Mouse (Mus musculus): Measurements from ENCODE around the gene Gtf2f1.

Gene Gtf2f1

GRCm38 (mm10) chr17:57003994-57004393 is 7.1 kb downstream of the Gtf2f1 start:
- no peak for DNase-seq (ENCODE audit: low read depth, low spot score)

GRCm38 (mm10) chr17:57001228-57001627 is 9.9 kb downstream of the Gtf2f1 start:
- DNase-seq (ENCODE audit: low read depth, low spot score): no peak

- DNase-seq (ENCODE audit: low read depth, low spot score): no peak
These were observed 11.0 kb downstream of the Gtf2f1 start, which contains the start of gene Pspn for GRCm38 (mm10) chr17:56999968-57000609. TSS of gene Pspn (minus strand) at chr17:57000018.

- no peak for DNase-seq (ENCODE audit: low read depth, low spot score)
These were observed 11.7 kb downstream of the Gtf2f1 start for GRCm38 (mm10) chr17:56999414-56999813.

- peak; percentile 98 for DNase-seq (ENCODE audit: low read depth, low spot score)
These were observed 13.9 kb downstream of the Gtf2f1 start, which contains the start of gene Alkbh7 for GRCm38 (mm10) chr17:56997029-56997667. TSS of gene Alkbh7 (plus strand) at chr17:56997339.

- no peak for DNase-seq (ENCODE audit: low read depth, low spot score)
These were observed 14.6 kb downstream of the Gtf2f1 start for GRCm38 (mm10) chr17:56996506-56996905.

GRCm38 (mm10) chr17:56995046-56995445 is 16.0 kb downstream of the Gtf2f1 start:
- DNase-seq (ENCODE audit: low read depth, low spot score): no peak

- no peak for DNase-seq (ENCODE audit: low read depth, low spot score)
These were observed 20.1 kb downstream of the Gtf2f1 start for GRCm38 (mm10) chr17:56990966-56991365.

- peak; percentile 90 for DNase-seq (ENCODE audit: low read depth, low spot score)
These were observed 20.9 kb downstream of the Gtf2f1 start, which contains the start of gene Clpp for GRCm38 (mm10) chr17:56990115-56990746. TSS of gene Clpp (plus strand) at chr17:56990305.

- DNase-seq (ENCODE audit: low read depth, low spot score): peak; percentile 69
These were observed 21.5 kb downstream of the Gtf2f1 start for GRCm38 (mm10) chr17:56989467-56990114.

GRCm38 (mm10) chr17:56988921-56989430 is 22.1 kb downstream of the Gtf2f1 start:
- no peak for DNase-seq (ENCODE audit: low read depth, low spot score)

- DNase-seq (ENCODE audit: low read depth, low spot score): no peak
These were observed 22.6 kb downstream of the Gtf2f1 start for GRCm38 (mm10) chr17:56988441-56988840.

- DNase-seq (ENCODE audit: low read depth, low spot score): no peak
These were observed 24.8 kb downstream of the Gtf2f1 start for GRCm38 (mm10) chr17:56986105-56986805.

- DNase-seq (ENCODE audit: low read depth, low spot score): no peak
These were observed 25.4 kb downstream of the Gtf2f1 start for GRCm38 (mm10) chr17:56985656-56986055.

GRCm38 (mm10) chr17:56984886-56985285 is 26.2 kb downstream of the Gtf2f1 start:
- no peak for DNase-seq (ENCODE audit: low read depth, low spot score)

GRCm38 (mm10) chr17:56982013-56982412 is 29.1 kb downstream of the Gtf2f1 start, which contains the start of gene Acer1:
TSS of gene Acer1 (minus strand) at chr17:56982126.
- no peak for DNase-seq (ENCODE audit: low read depth, low spot score)

- DNase-seq (ENCODE audit: low read depth, low spot score): no peak
These were observed 30.0 kb downstream of the Gtf2f1 start for GRCm38 (mm10) chr17:56981049-56981448.

- DNase-seq (ENCODE audit: low read depth, low spot score): no peak
These were observed 31.6 kb downstream of the Gtf2f1 start for GRCm38 (mm10) chr17:56979524-56979923.

- no peak for DNase-seq (ENCODE audit: low read depth, low spot score)
These were observed 34.3 kb downstream of the Gtf2f1 start for GRCm38 (mm10) chr17:56976531-56977390.

- no peak for DNase-seq (ENCODE audit: low read depth, low spot score)
These were observed 35.7 kb downstream of the Gtf2f1 start for GRCm38 (mm10) chr17:56975391-56975790.

Data from skeletal muscle tissue, adult 2 months (tissue).